Mouse (Mus musculus): Measurements from ENCODE around the gene C7.

DNA sequence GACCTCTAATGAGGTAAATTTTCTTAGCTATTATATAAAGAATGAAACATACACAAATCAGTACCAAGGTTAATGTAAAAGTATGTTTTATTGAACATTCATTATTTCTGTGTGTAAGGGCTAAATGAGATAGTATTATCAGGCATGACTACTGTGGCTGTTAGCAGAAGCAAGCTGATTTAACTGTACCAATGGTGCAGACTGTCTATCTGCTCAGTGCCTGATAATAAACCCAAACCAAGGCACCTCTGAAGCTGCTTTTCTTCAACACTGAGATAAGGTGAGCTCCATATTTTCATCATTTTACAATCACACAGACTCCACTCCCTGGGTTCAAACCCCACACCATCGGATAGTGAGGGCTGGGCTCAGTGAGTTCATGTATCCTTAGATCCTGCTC is 33.8 kb upstream of the C7 start:
- TF ChIP-seq CTCF (conservative IDR thresholded peaks at IDR 0.05; ENCODE audit: low read length): no peak
- TF ChIP-seq POU5F1 (IDR thresholded peaks at IDR 0.05; ENCODE audit: borderline replicate concordance, low read length): no peak

All from E14TG2a.4 (cell line).